Mouse (Mus musculus): ENCODE measurements around the gene Evi5l. TPM values are rescaled to one million over a fixed set of nuclear protein-coding genes. Genes with fewer than 3 reads are reported as not detected.

Evi5l gene
- 10 to 100 TPM; 37.4 to 38.8 TPM for total RNA-seq (2021)
- long read RNA-seq, experiment 1, transcript Evi5l-208 (19 exons, 3,728 nt): major isoform, 17 of 47 reads
- long read RNA-seq, experiment 1, transcript Evi5l-203 (20 exons, 3,938 nt): minor isoform, 13 of 47 reads
- long read RNA-seq, experiment 1, partial matches to known transcripts: 4 of 47 reads
- long read RNA-seq, experiment 1, other reads (novel, unspliced or antisense): 13 of 47 reads
- long read RNA-seq, experiment 2, transcript Evi5l-208 (19 exons, 3,728 nt): major isoform, 10 of 37 reads
- long read RNA-seq, experiment 2, partial matches to known transcripts: 11 of 37 reads
- long read RNA-seq, experiment 2, other reads (novel, unspliced or antisense): 9 of 37 reads

DNA sequence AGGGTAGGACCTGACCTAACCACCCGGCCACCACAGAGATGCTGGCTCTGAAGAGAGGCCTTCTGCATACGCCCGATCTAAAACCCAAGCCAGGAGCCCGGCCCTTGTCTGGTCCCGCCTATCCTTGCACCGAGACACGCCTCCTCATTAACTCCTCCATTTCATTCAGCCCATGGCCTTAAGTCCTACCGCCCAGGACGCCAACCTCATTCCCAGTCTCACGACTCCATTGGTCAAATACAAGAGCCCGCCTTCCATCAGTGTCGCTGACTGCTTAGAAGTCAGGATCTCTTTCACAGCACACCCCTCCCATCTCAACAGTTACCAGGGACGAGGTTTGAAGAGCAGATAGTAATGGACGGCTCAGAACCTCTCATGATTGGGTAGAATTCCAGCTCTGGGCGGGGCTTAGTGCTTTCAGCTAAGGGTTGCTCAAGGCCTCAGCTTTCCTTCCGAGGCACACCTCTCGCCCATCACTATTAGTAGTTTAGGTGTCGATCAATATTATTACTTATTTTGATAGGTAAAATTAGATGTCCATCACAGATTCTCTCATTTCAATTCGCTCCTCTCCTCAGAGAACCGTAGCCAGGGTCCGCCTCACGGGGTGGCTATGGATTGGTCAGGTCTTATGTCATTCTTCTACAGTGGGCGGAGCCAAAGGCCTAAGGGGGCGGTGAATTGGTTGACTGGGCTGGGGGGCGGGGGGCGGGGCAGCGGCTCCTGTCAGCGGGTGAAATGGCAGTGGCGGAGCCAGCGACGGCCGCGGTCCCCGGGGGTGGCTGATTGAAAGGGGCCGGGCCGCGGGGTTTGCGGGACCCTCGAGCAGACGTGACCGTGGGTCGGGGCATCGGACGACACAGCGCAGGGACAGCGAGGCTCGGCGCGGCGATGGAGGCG is at the start of gene Evi5l:
Gene Evi5l (plus strand): TSS at position 716 of the 900 bp plus-strand sequence.
- DNase-seq (ENCODE audit: low spot score in 2 of 2): peak; percentile 97 to 98

DNA sequence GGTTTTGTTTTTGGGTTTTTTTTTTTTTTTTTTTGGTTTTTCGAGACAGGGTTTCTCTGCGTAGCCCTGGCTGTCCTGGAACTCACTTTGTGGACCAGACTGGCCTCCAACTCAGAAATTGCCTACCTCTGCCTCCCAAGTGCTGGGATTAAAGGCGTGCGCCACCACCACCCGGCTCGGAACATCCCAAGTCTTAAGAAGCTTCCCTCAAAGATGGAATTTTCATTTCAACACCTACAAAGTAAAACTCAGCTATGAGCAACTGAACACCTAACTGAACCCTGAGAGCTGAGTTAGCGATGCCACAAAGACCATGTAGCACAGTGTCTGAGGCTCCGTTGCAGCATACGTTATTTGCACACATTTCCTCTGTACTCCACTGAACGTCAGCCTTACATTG is 32.6 kb upstream of the Evi5l start, which contains the start of gene Cd209g:
Gene Cd209g (plus strand): TSS at position 301 of the 400 bp plus-strand sequence.
- DNase-seq (ENCODE audit: low spot score in 2 of 2): no peak

DNA sequence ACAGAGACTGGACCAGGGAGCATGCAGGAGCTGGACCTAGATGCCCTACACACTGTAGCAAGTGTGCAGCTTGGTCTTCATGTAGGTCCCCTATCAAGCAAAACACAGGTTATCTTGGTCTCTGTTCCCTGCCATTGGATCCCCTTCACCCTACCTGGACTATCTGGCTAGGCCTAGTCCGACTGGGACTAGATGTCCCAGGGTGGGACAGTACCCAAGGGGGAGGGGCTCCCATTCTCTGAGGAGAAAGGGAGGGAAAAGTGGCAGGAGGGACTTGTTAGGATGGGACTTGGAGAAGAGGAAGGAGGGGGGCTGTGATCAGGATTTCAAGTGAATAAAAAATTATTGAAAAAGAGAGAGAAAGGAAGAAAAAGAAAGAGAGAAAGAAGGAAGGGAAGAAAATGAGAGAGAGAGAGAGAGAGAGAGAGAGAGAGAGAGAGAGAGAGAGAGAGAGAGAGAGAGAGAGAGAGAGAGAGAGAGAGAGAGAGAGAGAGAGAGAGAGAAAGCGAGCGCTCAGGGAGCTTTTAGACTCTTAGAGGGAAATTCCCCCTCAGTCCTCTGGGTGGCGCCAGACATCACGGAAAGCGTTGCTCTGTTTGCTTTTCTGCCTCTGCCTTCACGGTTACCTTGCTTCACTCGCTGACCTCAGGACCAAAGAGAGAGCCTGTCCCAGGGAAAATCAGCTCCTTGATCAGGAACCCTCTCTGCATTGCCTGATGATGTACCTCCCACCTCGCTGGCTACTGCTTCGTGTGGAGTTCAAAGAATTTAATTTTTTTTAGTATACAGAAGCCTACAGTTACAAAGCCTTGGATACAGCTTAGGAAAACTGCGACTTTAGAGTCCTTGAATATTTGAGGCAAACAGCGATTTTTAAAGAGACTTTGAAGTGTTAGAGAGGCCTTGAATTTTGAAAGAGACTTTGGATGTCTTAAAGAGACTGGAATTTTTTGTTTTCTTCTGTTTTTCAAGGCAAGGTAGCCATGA is 26.4 kb upstream of the Evi5l start:
- peak; percentile 75 to 77 for DNase-seq (ENCODE audit: low spot score in 2 of 2)

DNA sequence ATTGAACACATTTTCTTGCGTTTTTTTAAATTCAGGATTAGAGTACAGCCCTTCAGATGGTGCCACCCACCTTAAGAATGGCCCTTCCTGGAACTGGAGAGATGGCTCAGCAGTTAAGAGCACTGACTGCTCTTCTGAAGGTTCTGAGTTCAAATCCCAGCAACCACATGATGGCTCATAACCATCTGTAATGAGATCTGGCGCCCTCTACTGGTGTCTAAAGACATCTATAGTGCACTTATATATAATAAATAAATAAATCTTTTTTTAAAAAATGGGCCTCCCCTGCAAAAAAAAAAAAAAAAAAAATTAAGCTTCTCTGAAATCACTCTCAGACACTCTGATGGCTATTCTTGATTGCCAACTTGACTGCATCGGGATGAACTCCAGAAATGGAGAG is 24.6 kb upstream of the Evi5l start:
- DNase-seq (ENCODE audit: low spot score in 2 of 2): no peak

DNA sequence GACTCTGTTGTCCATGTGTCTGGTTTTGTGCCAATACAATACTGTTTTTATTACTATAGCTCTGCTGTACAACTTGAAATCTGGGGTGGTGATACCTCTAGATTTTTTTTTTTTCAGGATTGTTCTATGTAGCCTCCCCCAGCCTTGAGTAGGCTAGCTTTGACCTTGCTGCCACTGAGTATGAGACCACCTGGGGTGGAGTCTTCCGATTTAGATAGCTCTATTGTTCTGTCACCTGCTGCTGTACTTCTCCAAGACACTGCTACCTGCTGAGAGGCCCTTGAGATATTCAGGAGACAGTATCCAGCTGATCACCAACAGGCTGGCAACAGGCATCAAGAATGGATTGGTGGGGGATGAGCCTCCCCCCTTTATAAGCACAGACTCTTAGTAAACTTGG is 19.1 kb upstream of the Evi5l start:
- DNase-seq (ENCODE audit: low spot score in 2 of 2): no peak

DNA sequence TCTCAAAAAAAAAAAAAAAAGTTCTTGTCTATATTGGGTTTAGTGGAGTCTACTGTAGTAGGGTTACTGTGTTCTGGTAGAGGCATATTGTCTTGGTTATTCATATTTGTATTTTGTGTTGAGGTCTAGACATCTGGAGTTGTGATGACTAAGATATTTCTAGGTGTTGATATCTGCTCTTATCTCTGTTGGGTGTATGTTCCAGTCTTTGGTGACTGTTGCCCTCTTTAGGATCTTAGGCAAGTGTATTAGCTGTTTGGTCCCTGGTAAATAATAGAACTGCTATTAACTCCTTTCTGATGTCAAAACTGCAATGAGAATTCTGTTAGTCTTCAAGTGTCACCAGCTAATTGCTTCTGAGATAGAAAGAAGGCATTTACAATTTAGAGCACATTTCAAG is 11.5 kb upstream of the Evi5l start:
- no peak for DNase-seq (ENCODE audit: low spot score in 2 of 2)

DNA sequence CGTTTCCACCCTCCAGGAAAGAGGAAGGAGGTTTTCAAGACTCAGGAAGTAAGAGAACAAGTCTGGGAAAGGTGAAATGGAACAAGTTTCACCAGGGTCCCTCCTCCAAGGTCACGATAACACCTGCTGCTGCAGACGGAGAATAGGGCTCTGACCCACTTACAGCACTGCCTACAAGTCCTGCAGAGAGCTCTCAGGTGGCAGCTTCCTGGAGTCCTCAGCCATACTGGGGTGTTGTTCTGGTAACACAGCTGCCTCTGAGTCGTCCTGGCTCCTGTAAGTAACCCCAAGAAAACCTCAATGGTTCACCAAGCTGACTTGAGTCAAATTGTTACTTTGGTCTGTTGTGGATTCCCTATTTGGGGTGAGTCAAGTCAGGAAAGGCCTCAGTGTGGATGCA is 3.6 kb upstream of the Evi5l start:
- no peak for DNase-seq (ENCODE audit: low spot score in 2 of 2)

DNA sequence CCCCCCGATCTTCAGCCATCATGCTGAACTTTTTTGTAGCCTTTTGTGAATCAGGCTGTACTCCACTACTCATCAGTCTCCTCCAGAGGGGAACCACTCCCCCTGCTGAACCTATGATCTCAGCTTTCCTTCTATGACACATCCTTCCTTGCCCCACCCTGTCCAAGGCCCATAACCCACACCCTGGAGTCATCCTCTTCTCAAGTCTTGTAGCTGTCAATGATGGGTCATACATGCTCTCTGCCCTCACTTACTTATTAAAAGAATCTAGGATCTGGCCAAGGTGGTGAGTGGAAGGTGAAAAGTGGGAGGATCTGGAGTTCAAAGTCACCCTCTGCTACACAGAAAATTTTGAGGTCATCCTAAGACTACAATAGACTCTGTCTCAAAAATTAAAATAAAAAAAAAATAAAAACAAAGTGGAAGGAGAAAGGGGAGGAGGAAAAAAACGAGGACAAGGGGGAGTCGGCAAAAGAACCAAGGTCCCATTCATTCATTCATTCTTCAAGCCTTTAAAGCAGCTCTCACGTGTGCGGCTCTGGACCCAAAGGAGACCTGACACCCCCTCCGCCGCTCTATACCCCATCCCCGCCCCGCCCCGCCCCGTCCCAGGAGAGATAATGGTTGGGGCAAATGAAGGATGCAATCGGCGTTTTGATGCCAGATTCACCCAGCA is 1.1 kb upstream of the Evi5l start:
- no peak for DNase-seq (ENCODE audit: low spot score in 2 of 2)

DNA sequence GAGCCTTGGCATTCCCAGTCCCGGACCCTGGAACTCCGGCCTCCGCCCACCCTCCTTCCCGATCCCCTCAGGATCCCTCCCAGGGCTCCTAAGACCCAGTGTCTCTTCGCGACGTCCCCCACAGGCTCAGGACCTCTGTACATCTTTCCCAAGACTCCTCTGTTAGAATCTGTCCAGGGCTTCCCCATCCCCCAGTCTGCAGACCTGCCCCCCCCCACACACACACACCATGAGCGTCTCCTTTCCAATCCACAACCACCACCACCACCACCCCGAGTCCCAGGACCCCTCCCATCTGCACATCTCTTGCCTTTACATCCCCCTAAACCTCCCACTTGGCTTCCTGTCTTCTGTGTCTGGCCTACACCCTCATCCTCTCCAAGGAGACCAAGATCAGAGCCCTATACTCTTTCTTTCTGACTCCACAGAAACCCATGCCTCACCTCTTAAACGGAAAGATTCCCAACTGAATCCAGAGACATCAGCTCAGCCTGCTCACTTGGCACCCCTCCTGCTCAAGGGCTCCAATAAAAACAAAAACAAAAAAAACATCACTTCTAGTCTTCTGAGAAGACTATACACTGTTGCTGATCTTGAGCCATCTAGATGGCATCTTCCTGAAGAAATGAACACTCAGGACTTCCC is 636 bp downstream of the Evi5l start:
- no peak for DNase-seq (ENCODE audit: low spot score in 2 of 2)

DNA sequence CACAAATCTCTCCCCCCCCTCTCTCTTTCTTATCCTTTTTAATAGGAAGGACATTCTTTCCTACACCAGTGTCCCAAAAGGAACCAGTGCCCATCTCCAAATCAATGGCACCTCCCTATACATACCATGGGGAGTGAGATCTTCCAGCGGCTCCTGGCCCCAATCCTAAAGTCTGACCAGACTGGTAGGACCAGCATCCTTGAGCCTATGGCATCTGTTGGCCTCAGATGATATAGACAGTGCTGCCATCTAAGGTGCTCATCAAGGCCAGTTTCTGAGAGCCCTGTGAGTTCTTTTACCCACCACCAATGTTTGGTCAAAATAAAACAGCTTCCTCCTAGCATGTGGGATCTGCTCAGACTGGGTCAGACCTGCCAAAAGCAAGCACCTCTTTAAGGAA is 1.6 kb downstream of the Evi5l start:
- DNase-seq (ENCODE audit: low spot score in 2 of 2): no peak

DNA sequence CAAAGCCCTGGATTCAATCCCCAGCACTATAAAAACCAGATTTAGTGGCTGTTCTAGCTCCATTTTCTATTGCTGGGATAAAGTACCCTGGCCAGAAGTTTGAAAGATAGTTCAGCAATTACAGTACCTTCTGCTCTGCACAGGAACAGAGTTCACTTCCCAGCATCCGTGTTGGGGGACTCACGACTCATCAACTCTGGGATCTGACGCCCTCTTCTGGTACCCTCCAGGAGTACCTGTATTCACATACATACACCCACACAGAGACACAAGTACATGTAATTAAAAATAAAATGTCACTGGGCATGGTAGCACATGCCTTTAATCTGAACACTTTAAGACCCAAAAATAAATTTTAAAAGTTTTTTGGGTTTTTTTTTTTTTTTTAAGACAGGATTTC is 6.1 kb downstream of the Evi5l start:
- DNase-seq (ENCODE audit: low spot score in 2 of 2): no peak

DNA sequence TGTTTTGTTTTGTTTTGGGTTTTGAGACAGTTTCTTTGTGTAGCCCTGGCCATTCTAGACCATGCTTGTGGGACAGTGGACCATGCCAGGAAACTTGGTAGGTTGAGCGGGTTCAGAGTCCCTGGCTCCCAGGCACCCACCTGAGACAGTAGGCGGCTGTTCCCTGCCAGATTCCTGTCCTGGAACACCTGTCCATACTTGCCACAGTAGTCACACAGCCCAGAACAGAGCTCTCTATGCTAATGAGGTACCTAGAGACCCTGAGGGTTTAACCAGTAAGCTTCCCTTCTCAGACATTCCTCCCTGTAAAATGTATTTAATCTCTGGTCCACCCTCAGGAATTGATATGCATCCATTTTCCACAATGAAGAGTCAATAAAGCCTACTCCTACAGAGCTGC is 7.7 kb downstream of the Evi5l start:
- DNase-seq (ENCODE audit: low spot score in 2 of 2): no peak

DNA sequence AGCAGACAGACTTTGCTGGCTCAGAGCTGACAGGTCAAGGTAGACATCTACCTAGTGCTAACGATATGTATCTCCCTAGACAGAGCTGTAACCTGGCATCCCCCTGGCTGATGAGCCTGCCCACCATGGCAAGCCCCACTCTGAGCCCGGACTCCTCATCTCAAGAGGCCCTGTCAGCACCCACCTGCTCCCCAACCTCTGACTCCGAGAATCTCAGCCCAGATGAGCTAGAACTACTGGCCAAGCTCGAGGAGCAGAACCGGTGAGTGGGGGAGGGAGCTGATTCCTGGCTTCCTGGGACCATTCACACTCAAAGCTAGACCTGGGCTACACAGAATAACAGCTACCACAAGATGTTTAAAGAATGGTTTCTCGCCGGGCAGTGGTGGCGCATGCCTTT is 17.0 kb downstream of the Evi5l start:
- DNase-seq (ENCODE audit: low spot score in 2 of 2): no peak

DNA sequence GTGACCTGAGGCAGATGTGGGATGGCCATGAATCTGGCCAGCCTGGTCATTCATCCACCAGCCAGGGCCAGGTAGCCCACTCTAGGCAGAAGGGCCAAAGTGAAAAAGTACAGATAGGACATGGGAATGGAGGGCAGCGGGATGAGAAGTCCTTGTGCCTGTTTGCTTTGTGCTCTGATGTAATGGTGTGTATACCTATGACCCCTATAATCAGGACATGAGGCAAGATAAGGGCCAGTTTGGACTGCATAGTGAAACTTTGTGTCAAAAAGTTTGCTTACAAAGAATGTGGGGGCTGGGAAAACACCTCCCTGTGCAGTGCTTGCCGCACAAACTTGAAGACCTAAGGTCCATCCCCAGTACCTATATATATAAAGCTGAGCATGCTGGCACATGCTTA is 19.8 kb downstream of the Evi5l start:
- DNase-seq (ENCODE audit: low spot score in 2 of 2): no peak

DNA sequence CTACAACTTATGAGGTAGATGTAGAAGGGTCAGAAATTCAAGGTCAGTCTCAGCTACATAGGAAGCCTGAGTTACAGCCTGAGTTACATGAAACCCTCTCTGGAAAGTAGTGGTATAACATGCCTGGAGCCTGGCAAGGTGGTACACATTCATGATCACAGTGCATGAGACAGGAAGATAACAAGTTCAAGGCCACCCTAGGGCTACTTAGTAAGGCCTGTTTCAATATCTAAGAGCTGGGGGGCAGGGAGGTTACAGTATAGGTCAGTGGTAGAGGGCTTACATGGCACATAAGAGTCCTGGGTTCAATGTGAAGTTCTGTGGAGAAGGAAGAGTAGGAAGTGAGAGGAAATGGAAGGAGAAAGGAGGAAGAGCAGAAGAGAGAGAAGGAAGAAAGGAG is 22.2 kb downstream of the Evi5l start:
- no peak for DNase-seq (ENCODE audit: low spot score in 2 of 2)

DNA sequence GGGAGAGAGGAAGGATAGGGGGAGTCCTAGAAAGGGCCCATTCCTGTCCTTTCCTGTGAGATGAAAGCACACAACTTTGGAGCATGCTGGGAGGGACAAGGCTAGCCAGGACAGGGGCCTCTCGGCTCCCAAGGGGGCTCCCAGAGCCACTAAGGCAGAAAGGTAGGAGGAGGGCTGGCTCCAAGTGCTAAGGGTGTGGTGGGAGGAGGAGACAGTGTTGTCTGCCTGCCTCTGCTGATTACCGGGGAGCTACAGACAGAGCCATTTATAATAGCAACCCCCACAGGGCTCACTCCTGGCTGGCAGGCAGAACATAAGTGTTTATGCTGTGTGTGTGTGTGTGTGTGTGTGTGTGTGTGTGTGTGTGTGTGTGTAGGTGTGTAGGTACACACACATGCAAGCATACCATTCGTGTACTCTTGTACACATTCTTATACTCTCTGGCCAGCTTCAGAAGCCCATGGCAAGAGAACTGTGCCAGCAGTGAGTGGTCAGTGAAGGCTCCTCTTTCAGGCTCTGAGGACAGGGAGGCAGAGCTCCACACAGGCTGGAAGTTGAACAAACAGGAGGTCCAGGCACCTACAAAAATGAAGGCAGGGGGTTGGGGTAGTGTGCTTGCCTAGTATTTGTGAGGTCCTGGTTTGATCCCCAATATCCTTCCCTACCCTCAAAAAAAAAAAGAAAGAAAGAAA is 22.8 kb downstream of the Evi5l start:
- DNase-seq (ENCODE audit: low spot score in 2 of 2): no peak

DNA sequence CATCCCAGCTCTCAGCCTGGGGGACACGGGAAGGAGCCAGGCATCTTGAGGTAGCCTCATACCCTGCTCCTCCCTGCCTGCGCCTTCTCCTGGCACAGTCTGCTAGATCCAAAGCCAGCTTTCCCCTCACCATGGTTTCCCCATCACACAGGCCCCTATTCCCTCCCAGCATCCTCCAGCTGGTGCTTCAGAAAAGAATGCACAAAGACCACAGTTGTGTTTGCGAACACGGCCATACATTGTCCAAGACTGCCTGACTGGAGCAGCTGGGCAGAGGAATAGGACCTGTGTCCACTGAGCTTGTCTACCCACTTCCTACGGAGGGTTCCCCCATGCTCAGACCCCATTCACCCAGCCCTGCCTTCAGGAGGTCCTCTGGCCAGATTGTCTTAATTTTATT is 25.9 kb downstream of the Evi5l start:
- DNase-seq (ENCODE audit: low spot score in 2 of 2): no peak

DNA sequence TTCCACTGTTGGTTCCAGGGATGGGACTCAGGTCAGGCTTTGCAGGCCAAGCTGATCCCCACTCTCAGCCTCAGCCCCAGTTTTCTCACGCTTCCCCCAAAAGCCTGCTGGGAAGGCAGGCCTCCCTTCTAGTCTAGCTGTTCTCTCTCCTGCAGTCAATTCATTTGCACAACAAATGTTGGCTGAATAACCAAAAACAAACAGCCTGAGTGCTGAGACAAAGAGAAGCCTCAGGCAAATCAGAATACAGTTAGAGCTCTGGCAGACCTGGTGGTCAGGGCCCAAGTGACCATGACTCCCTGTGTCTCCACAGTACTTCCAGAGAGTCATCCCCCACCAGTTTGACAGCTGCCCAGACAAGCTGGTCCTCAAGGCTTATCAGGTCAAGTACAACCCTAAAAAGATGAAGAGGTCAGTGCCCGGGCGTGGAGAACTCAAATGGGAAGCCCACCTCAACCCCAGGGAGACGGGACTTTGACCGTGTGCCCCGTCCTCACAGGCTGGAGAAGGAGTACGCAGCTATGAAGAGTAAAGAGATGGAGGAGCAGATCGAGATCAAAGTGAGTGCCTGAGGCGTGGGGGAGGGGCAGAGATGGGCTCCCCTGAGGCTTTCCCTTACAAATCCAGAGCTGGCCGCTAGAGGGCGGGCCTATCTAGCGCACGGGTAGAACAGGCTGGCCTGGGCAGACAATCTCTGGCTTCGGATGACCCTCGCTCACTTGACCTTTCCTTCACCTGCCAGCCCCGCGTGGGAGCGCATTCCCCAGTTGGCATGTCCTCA is 26.6 kb downstream of the Evi5l start:
- DNase-seq (ENCODE audit: low spot score in 2 of 2): peak; percentile 88 to 94

DNA sequence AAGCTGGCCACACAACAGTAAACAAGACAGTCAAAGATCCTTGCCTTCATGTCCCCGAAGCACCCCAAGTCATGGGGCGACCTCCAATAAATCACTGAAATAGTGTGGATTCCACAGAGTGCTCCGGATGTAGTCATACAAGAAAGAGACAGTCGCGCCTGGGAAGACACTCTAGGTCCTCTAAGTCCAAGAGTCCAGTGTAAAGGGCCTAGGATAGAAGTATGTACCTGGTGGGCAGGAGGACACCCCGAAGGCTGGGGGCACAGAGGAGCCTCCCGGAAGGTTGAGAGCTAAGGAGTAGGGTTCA is 27.2 kb downstream of the Evi5l start:
- no peak for DNase-seq (ENCODE audit: low spot score in 2 of 2)
